Mouse (Mus musculus) brain, embryonic 14.5 days (tissue): ENCODE measurements around the gene Lgr4.

Experiments
- CTCF ChIP-seq: fragments of 200-500 bp; IDR thresholded peaks from 2 replicates; pipeline ENCODE4 v1.5.1; 2012; ENCODE audit warnings: inconsistent platforms, mild to moderate bottlenecking, moderate library complexity, borderline replicate concordance; ENCODE audit not compliant: insufficient read depth, insufficient read length; ENCODE audit errors: extremely low read depth
- POLR2A ChIP-seq: fragments of 200-500 bp; IDR thresholded peaks from 2 replicates; pipeline ENCODE4 v1.6.1; 2012; ENCODE audit warnings: mild to moderate bottlenecking, inconsistent platforms, borderline replicate concordance; ENCODE audit not compliant: poor library complexity, insufficient read depth, insufficient read length, severe bottlenecking; ENCODE audit errors: extremely low read depth

DNA sequence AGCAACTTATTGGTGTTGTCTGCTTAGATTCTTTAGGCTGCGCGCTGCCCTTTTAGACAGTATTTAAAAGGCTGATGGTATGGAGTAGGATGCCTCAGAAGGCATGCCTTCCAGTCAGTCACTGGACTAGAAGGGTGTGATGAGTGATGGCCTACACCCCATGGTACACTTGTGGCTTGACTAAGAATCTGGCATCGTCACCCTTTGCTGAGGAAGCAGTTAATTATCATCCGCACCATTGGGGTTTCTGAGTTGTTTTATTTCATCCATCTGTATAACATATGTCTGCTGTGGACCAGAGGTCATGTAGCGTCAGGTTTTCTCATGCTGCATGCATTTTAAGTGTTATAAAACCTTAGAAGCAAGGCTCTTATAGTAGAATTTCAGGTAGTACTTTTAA lies 70.5 kb downstream of the Lgr4 start:
- TF ChIP-seq POLR2A = no peak
- no peak for TF ChIP-seq CTCF
